Mouse (Mus musculus): ENCODE results near the gene Olfr1254.

DNA sequence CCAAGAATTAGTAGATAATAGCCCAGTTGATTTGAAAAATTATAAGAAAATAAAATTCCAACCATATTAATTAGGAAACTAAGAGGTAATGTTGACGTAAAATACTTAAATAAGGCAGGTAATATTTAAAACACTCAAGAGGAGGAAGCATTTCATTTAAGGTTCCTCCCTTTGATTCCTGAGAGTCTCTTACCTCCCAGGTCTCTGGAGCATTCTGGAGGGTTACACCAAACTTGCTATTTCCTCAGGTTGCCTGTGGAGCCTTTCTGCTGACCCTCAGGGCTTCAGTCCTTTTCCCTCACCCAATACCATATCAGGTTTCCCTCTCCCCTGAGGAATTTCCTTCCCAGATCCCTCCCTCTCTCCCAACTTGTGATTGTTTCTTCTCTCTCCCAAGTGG, 36.4 kb downstream of the Olfr1254 start, which contains the start of gene Olfr1253:
- TF ChIP-seq CTCF (IDR thresholded peaks at IDR 0.05; ENCODE audit: low read depth) = no peak
- TF ChIP-seq EP300 (IDR thresholded peaks at IDR 0.05; ENCODE audit: low read depth) = no peak

All from liver, embryonic 14.5 days (tissue).